Mouse (Mus musculus) NIH3T3 (cell line): ENCODE measurements around the gene Krba1.

Source experiments
- DNase-seq: peaks from one replicate; pipeline ENCODE4 v3.0.0-alpha.2; 2012; ENCODE audit warnings: low read depth

Krba1 gene

GRCm38 (mm10) chr6:48452151-48452550 lies 56.8 kb downstream of the Krba1 start:
- DNase-seq, result no peak

- DNase-seq, result no peak
Observed at GRCm38 (mm10) chr6:48452771-48453170, 57.4 kb downstream of the Krba1 start.

- no peak for DNase-seq
Observed at GRCm38 (mm10) chr6:48464966-48465679, 69.7 kb downstream of the Krba1 start.

GRCm38 (mm10) chr6:48466715-48467114 lies 71.3 kb downstream of the Krba1 start:
- no peak for DNase-seq

- DNase-seq, result no peak
Observed at GRCm38 (mm10) chr6:48467490-48467889, 72.1 kb downstream of the Krba1 start.
